Mouse (Mus musculus) skeletal muscle tissue, postnatal 0 days (tissue): ENCODE measurements around the gene Rps15. TPM values are rescaled to one million over a fixed set of nuclear protein-coding genes. Genes with fewer than 3 reads are reported as not detected.

Experiments used
- microRNA-seq, 2 experiments: library from miRNA; unstranded; fragments of <30 nt; microRNA quantifications; one replicate each; pipeline ENCODE4; 2016
- polyA plus RNA-seq: library from polyadenylated mRNA; unstranded; fragments of >200 nt; fragmentation: Nextera tagmentation; extraction: Ambion mirVana; gene quantifications from 2 replicates; pipeline ENCODE4 v1.2.1, GENCODE M21; 2015

Gene Rps15
- 529 and 552 TPM in 2 replicates for polyA plus RNA-seq

DNA sequence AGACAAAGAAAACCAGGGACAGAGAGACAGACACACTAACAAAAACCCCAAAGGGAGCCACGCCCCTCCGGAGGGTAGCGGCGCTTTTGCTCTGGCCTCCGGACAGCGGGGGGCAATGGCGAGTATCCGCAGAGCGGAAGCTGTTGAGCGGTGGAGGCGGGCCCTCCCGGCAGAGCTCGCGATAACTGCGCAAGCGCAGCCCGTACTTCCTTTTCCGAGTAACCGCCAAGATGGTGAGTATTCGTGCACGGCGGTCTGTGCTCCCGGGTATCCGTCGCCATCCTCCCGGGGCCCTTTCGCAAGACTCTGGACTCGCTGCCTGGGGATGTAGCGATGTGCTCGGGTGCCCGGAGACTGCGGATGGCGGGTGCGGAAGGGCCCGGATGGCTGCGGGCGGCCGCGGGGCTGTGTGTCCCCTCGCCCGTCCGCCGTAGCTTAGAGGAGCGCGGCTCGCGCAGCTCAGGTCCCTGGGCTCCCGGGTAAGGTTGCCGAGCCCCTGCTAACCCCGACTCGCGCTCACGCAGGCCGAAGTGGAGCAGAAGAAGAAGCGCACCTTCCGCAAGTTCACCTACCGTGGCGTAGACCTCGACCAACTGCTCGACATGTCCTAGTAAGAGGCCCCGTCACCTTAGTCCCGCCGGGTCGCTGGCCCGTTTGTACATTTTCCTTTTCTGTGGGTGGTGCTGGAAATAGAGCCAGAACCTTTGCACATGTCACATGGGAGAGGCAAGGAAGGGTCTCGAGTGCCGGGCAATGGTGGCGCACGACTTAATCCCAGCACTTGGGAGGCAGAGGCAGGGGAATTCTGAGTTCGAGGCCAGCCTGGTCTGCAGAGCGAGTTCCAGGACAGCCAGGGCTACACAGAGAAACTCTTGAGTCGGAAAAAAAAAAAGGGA, at the start of gene Rps15:
Gene Rps15, plus strand, starts transcription at position 203 of the 896 bp plus-strand sequence.

DNA sequence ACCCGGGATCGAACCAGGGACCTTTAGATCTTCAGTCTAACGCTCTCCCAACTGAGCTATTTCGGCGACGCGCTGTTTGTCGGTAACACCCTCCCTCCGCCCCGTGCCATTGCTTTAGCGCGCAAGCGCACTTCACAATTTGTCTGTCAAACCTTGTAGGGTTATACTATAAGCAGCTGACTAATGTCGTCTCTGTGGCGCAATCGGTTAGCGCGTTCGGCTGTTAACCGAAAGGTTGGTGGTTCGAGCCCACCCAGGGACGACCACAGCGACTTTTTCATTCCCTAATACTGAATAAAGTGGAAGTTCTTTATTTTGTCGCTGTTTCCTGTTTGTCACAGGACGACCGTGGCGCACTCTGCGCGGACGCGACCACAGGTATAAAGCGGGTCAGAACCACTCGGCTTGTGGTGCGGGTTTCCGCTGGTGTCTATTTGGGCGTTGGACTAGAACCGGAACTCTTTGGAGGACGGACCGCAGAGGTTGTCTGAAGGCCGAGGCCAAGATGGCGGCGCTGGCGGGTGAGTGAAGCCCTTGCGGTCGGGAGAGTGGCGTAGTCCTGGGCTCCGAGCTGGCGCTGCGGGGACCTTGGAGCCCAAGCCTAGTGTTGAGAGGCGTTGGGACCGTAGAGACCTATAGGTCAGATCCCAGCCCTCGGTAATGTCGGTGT, 43.1 kb upstream of the Rps15 start, which contains the start of gene Ndufs7:
Gene Ndufs7, plus strand, starts transcription at position 151 of the 670 bp plus-strand sequence.

DNA sequence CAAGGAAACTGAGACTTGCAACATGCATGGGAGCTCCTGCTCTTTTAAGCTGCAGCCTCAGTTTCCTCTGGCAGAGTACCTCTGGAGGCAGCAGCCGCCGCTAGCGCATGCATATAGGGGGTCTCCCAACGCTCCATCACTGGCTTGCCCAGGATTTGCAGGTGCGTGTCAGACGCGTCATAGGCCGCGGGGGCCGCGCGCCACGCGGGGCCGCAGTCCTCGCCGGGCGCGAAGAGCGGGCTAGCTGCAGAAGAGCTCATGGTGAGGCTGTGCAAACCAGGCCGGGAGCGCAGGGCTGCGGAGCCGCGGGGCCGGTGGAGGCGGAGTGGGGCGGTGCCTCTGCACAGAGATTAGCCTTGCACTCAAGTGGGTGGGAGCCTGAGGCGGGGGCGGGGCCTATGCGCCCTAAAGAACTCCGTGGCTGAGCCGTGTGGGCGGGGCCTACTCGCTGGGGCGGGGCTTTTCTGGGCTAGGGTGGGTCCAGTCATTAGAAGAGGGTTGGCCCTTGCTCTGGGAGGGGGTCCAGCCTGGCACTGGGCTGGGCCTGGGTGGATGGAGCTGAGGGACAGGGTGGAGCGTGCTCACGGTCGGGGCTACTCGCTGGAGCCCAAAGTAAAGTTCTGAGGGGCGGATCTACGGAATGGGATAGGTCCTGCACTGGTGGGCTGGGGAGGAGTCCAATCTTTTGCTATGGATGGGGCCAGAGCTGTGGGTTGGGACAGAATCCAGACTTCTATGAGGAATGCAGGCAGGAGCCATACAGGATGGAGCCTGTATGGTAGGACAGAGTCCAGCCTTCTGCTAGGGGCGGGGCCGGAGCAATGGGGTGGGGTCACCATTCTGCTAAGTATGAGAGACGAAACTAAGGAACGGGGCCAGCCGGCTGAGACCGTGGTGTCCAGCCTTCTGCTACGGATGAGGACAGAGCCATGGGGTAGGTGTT, 31.3 kb upstream of the Rps15 start, which contains the start of the genes Gamt and Dazap1:
Gene Gamt, minus strand, starts transcription at position 371 of the 943 bp plus-strand sequence.
Gene Dazap1, plus strand, starts transcription at position 845 of the 943 bp plus-strand sequence.

DNA sequence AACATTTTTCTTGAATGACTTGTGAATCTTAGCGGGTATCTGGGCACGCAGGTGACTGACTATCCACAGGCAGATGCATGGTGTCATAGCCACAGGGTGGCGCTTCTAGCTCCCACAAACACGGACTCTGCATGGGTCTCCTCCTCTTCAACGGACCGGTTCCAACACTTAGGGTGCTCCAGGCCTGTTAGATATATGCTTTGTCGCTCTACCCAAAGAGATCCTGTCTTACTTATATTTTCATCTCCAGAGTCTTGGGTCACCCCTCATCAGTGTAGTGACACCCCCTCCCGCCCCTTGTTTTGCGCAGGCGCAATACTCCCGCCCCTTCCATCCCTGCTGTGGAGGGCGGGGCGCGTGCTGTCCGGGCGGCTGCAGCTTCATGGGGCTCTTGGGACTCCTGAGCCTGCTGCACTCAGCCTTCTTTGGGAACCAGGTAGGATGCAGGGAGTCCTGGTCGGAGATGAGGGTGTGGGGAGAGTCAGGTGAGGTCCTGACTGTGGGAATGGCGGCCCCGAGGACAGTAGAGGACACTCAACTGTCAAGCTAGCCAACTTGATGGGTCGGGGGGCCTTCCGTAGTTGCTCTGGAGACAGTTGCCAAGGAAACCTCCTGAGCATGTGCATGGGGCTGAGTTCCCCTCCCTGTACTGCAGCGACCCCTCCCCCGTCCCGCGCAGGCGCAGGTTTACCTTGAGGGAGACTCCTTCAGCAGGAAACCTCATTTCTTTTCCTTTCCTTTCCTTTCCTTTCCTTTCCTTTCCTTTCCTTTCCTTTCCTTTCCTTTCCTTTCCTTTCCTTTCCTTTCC, 3.6 kb downstream of the Rps15 start, which contains the start of gene Apc2:
Gene Apc2, plus strand, starts transcription at position 360 of the 808 bp plus-strand sequence.

DNA sequence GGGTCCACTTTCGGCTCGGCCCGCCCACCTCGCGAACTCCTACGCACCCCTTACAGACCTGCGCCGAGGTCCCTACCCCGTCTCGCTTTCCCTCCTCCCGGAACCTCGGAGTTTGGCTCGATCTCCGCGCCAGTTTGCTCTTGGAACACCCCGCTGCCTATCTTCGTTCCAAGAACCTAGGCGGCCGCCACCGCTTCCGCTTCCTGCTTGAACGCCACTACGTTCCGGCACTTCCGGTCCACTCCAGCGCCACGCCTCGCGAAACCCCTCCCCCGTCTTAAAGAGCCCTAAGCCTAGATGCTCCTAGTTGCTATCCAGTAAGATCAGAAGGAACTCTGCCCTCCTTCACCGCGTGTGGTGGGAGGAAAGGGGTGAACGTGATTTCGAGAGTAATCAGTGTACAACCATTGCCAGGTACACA, 28.1 kb downstream of the Rps15 start, which contains the start of gene 2310011J03Rik:
Gene 2310011J03Rik, minus strand, starts transcription at position 198 of the 421 bp plus-strand sequence.

DNA sequence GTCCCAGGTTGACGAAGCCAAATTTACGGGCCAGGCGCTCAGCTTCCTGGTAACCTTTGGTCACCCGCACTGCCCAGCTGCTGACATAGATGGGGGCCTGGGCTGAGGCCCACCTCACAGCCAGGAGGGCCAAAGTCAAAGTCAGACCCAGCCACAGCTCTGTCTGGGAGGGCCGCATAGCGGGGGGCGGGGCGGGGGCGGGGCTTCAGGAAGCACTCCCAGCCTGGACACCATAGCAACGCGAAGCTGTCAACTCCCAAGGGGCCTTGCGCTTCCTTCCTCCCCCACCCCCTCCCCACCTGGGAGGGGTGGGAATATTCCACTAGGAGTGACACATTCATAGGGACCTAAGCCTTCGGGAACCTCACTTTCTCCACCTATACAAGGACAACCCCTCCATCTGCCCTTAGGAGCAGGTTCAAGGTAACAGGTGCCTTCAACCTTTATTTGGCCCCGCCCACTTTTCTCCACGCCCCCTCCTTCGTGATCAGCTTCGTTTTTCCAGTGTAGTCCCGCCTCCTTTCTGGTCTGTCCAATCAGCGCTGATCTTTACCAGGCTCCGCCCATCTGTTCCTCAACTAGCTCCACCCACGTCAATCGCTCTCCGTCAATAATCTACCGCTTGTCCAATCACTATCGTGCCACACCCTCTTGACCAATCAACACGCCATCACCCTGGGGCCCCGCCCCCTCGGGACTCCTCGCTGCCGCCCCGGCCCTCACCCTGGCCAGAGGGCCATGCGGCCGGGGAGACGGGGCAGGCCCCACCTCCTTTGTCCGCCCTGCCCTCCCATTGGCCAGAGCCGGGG, 37.2 kb downstream of the Rps15 start, which contains the start of the genes Pcsk4 and Reep6:
Gene Pcsk4, minus strand, starts transcription at position 226 of the 809 bp plus-strand sequence.
Gene Reep6, plus strand, starts transcription at position 681 of the 809 bp plus-strand sequence.

Small RNA genes lying within 50 kb of the gene (microRNA-seq; reads per million reads assigned to microRNA genes)
- 0.42 to 0.61 reads per million in 2 experiments for gene Mir6911

Other genes starting within 250 kb of the Rps15 start
- 705 and 782 TPM in 2 replicates for gene Gpx4, start 245.3 kb upstream of the Rps15 start, polyA plus RNA-seq
- gene Sbno2, start 186.9 kb upstream of the Rps15 start, polyA plus RNA-seq = 4.7 and 5.6 TPM in 2 replicates
- gene Stk11, start 176.7 kb upstream of the Rps15 start, polyA plus RNA-seq = 13.9 and 16.6 TPM in 2 replicates
- 1,084 and 1,218 TPM in 2 replicates for gene Atp5d, start 153.8 kb upstream of the Rps15 start, polyA plus RNA-seq
- 0.37 and 0.73 TPM in 2 replicates for gene Cbarp, start 151.6 kb upstream of the Rps15 start, polyA plus RNA-seq
- gene Midn, start 144.2 kb upstream of the Rps15 start, polyA plus RNA-seq = 6.1 and 8.5 TPM in 2 replicates
- 202 and 207 TPM in 2 replicates for gene Cirbp, start 126.5 kb upstream of the Rps15 start, polyA plus RNA-seq
- 4.9 and 6.3 TPM in 2 replicates for gene 1600002K03Rik, start 119.5 kb upstream of the Rps15 start, polyA plus RNA-seq
- gene Efna2, start 113.0 kb upstream of the Rps15 start, polyA plus RNA-seq = 3.7 and 4.3 TPM in 2 replicates
- gene Mum1, start 66.0 kb upstream of the Rps15 start, polyA plus RNA-seq = 44.5 and 52.6 TPM in 2 replicates
- 696 and 892 TPM in 2 replicates for gene Ndufs7, start 43.3 kb upstream of the Rps15 start, polyA plus RNA-seq
- 487 and 520 TPM in 2 replicates for gene Gamt, start 31.4 kb upstream of the Rps15 start, polyA plus RNA-seq
- gene Dazap1, start 31.0 kb upstream of the Rps15 start, polyA plus RNA-seq = 25.6 and 28.9 TPM in 2 replicates
- gene Apc2, start 3.5 kb downstream of the Rps15 start, polyA plus RNA-seq = 0.19 and 0.21 TPM in 2 replicates
- 23.0 and 30.4 TPM in 2 replicates for gene 2310011J03Rik, start 28.1 kb downstream of the Rps15 start, polyA plus RNA-seq
- gene Pcsk4, start 37.0 kb downstream of the Rps15 start, polyA plus RNA-seq = 2.4 and 4.2 TPM in 2 replicates
- gene Reep6, start 37.5 kb downstream of the Rps15 start, polyA plus RNA-seq = 3.6 and 16.4 TPM in 2 replicates
- 12.6 and 13.8 TPM in 2 replicates for gene Adamtsl5, start 56.0 kb downstream of the Rps15 start, polyA plus RNA-seq
- gene Plk5, start 64.0 kb downstream of the Rps15 start, polyA plus RNA-seq = 0.14 and 0.23 TPM in 2 replicates
- 2.8 and 3.6 TPM in 2 replicates for gene Mex3d, start 95.2 kb downstream of the Rps15 start, polyA plus RNA-seq
- gene Mbd3, start 107.1 kb downstream of the Rps15 start, polyA plus RNA-seq = 82.3 and 101 TPM in 2 replicates
- 1,315 and 1,562 TPM in 2 replicates for gene Uqcr11, start 114.4 kb downstream of the Rps15 start, polyA plus RNA-seq
- 28.8 and 33.8 TPM in 2 replicates for gene Tcf3, start 141.2 kb downstream of the Rps15 start, polyA plus RNA-seq
- not detected in 2 replicates for gene Onecut3, start 202.4 kb downstream of the Rps15 start, polyA plus RNA-seq
- gene Atp8b3, start 246.7 kb downstream of the Rps15 start, polyA plus RNA-seq = 0.05 TPM in 1 of 2 replicates, not detected in the other